Mouse (Mus musculus): ENCODE results near the gene Rbm4.

DNA sequence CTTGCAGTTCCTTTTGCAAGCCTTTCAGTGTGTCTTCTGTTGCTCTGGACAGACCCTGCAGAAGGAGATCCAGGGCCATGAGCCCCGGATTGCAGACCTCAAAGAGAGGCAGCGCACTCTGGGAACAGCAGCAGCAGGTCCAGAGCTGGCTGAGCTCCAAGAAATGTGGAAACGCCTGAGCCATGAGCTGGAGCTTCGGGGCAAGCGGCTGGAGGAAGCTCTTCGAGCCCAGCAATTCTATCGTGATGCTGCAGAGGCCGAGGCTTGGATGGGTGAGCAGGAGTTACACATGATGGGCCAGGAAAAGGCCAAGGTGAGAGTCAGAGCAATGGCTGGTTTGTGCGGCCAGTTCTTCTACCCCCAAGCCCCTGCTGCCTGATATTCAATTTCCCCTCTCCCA lies 48.6 kb downstream of the Rbm4 start:
- TF ChIP-seq CTCF (IDR thresholded peaks at IDR 0.05; ENCODE audit: low read depth, low read length) (no peak), POLR2A (IDR thresholded peaks at IDR 0.05; ENCODE audit: insufficient read depth, low read length) (no peak), EP300 (IDR thresholded peaks at IDR 0.05; ENCODE audit: insufficient read depth, low read depth, low read length) (no peak)
